12 mouse cellular contexts compared by ENCODE assay signal in genomic region chr8:125343867-125344266, GRCm38 (mm10).
DNase-seq lines count a peak whose midpoint lies in the region; ATAC-seq and TF ChIP-seq lines count a peak whose summit lies in the region.
"Had no signal": no experiment of that assay in that cellular context is flagged by ENCODE, and none has a peak within 500 bp of the region (broad histone marks: within the 10 kb centered on the region; RNA-seq: fewer than 3 reads in every experiment).

No protein-coding gene starts in this region.

- no peak overlapping the region for H3K4me2 ChIP-seq in heart, embryonic 11.5 days
- no peak overlapping the region for H3K4me2 ChIP-seq in forebrain, embryonic 16.5 days (ENCODE audit: low read length)
- H3K4me2 ChIP-seq: kidney, embryonic 15.5 days; liver, embryonic 12.5 days; midbrain, embryonic 13.5 days had no signal

- 49% methylated on average over 9 of the region's 9 CpGs for WGBS in heart, embryonic 11.5 days (ENCODE audit: insufficient replicate concordance)
- 29% methylated on average over 9 of the region's 9 CpGs for WGBS in olfactory bulb, adult 2 months
- WGBS in forebrain, embryonic 16.5 days = 61% methylated on average over 9 of the region's 9 CpGs

- no peaks in the 10 kb centered on the region for H3K9me3 ChIP-seq in heart, embryonic 11.5 days (replicated peaks; ENCODE audit: control insufficient read depth, low read length)
- no peaks in the 10 kb centered on the region for H3K9me3 ChIP-seq in forebrain, embryonic 16.5 days (ENCODE audit: control insufficient read depth, low read length)
- H3K9me3 ChIP-seq: kidney, embryonic 15.5 days; liver, embryonic 12.5 days; midbrain, embryonic 13.5 days had no signal

- no peak for ATAC-seq in heart, embryonic 11.5 days (replicated peaks; ENCODE audit: insufficient number of reproducible peaks, low FRiP score, low TSS enrichment)
- no peak for ATAC-seq in forebrain, embryonic 16.5 days
- ATAC-seq: liver, embryonic 12.5 days; midbrain, embryonic 13.5 days had no signal

- no peak overlapping the region for H3K4me3 ChIP-seq in heart, embryonic 11.5 days (ENCODE audit: low read depth, low read length)
- H3K4me3 ChIP-seq in olfactory bulb, adult 2 months (ENCODE audit: insufficient read depth, low read depth, low read length) = no peak overlapping the region
- H3K4me3 ChIP-seq in forebrain, embryonic 16.5 days (replicated peaks; ENCODE audit: low read length) = no peak overlapping the region
- H3K4me3 ChIP-seq: kidney, embryonic 15.5 days; liver, embryonic 12.5 days; midbrain, embryonic 13.5 days had no signal

- TF ChIP-seq CTCF in olfactory bulb, adult 2 months (IDR thresholded peaks at IDR 0.05; ENCODE audit: insufficient read depth, low read depth, low read length) = no peak

- H3K27me3 ChIP-seq in heart, embryonic 11.5 days (ENCODE audit: control insufficient read depth, insufficient read depth, low read length) = peaks cover 3% of the 10 kb centered on the region; the same call in 1 of the 2 replicates
- H3K27me3 ChIP-seq in forebrain, embryonic 16.5 days (replicated peaks; ENCODE audit: control insufficient read depth, insufficient read depth, low read length) = no peaks in the 10 kb centered on the region

- H3K9ac ChIP-seq in heart, embryonic 11.5 days (ENCODE audit: low read depth, low read length) = no peak overlapping the region
- H3K9ac ChIP-seq in forebrain, embryonic 16.5 days (replicated peaks; ENCODE audit: low read depth, low read length) = no peak overlapping the region
- H3K9ac ChIP-seq: kidney, embryonic 15.5 days; liver, embryonic 12.5 days; midbrain, embryonic 13.5 days had no signal

- DNase-seq in heart, postnatal 25 days (ENCODE audit: low spot score) = no peak
- DNase-seq in right cerebral cortex, adult 18-20 months = peak; percentile 64
- no peak for DNase-seq in right cerebral cortex, postnatal 10 days (ENCODE audit: low spot score in 2 of 2)
- peak; percentile 73 for DNase-seq in adrenal gland, postnatal 14 days
- no peak for DNase-seq in thymus, postnatal 0 days (ENCODE audit: low spot score)
- DNase-seq: cerebellum, adult 8-10 months had no signal

- H3K4me1 ChIP-seq in heart, embryonic 11.5 days (ENCODE audit: control insufficient read depth, insufficient read depth, low read length) = peaks cover 74% of the 10 kb centered on the region
- peaks cover 23% of the 10 kb centered on the region for H3K4me1 ChIP-seq in olfactory bulb, adult 2 months (ENCODE audit: control insufficient read depth, insufficient read depth, low read length)
- H3K4me1 ChIP-seq in forebrain, embryonic 16.5 days (replicated peaks; ENCODE audit: control insufficient read depth, insufficient read depth, low read length) = no peaks in the 10 kb centered on the region
- H3K4me1 ChIP-seq: liver, embryonic 12.5 days had no signal

- intact Hi-C loops in heart, postnatal 25 days (cut with DNase I) = no loop called here

- peak overlapping the region; percentile 41; the same call in 1 of the 2 replicates for H3K27ac ChIP-seq in heart, embryonic 11.5 days (ENCODE audit: low read depth, low read length)
- H3K27ac ChIP-seq in olfactory bulb, adult 2 months (ENCODE audit: insufficient read depth, low read depth, low read length) = 0 out of 2 replicates have a peak overlapping the region, but pooled peaks have one; percentile 57
- H3K27ac ChIP-seq in forebrain, embryonic 16.5 days (ENCODE audit: low read length) = no peak overlapping the region
- H3K27ac ChIP-seq: kidney, embryonic 15.5 days; liver, embryonic 12.5 days; midbrain, embryonic 13.5 days had no signal

- no peak for TF ChIP-seq POLR2A in olfactory bulb, adult 2 months (IDR thresholded peaks at IDR 0.05; ENCODE audit: insufficient read depth, low read depth, low read length)

- H3K36me3 ChIP-seq in heart, embryonic 11.5 days (ENCODE audit: control insufficient read depth, insufficient read depth, low read length) = no peaks in the 10 kb centered on the region
- no peaks in the 10 kb centered on the region for H3K36me3 ChIP-seq in forebrain, embryonic 16.5 days (ENCODE audit: control insufficient read depth, insufficient read depth)
- H3K36me3 ChIP-seq: kidney, embryonic 15.5 days; liver, embryonic 12.5 days; midbrain, embryonic 13.5 days had no signal

Comparison
In these comparisons a context has a peak if more than half of its experiments do, and no peak if none do; other contexts are left out.
1. DNase-seq: peak in right cerebral cortex, adult 18-20 months (single experiment) and adrenal gland, postnatal 14 days (single experiment); none in heart, postnatal 25 days (single experiment), right cerebral cortex, postnatal 10 days (0 of 2) and thymus, postnatal 0 days (single experiment).